Mouse (Mus musculus) E14TG2a.4 (cell line): ENCODE measurements around the gene 1700030J22Rik.

Experiments used
- CTCF ChIP-seq: conservative IDR thresholded peaks from 2 replicates; pipeline ENCODE4 v1.5.1; 2014; ENCODE audit warnings: low read length
- NANOG ChIP-seq: IDR thresholded peaks from 2 replicates; pipeline ENCODE4 v1.6.1; 2014; ENCODE audit warnings: borderline replicate concordance, low read length, mixed read lengths

GRCm38 (mm10) chr8:116993095-116993867 lies 14.5 kb upstream of the 1700030J22Rik start, which contains the start of gene Gcsh:
- TF ChIP-seq CTCF (no peak), NANOG (no peak)
